Mouse (Mus musculus) heart, postnatal 0 days (tissue): Measurements from ENCODE around the gene Shkbp1.

Experiments used
- CTCF ChIP-seq: IDR thresholded peaks from 2 replicates; pipeline ENCODE4 v1.5.1; 2016; ENCODE audit warnings: antibody characterized with exemption, control low read depth, low read depth
- EP300 ChIP-seq: IDR thresholded peaks from 2 replicates; pipeline ENCODE4 v1.6.1; 2016; ENCODE audit warnings: antibody characterized with exemption, low read depth

- peak; percentile 64 for TF ChIP-seq CTCF
- no peak for TF ChIP-seq EP300
Observed at GRCm38 (mm10) chr7:27402675-27403074, 46.9 kb upstream of the Shkbp1 start.
